Mouse (Mus musculus): Measurements from ENCODE around the gene Klhl35. TPM values are rescaled to one million over a fixed set of nuclear protein-coding genes. Genes with fewer than 3 reads are reported as not detected.

Gene Klhl35
- total RNA-seq, 2 experiments from 2014 or later, result 2.3 to 2.7 TPM

- TF ChIP-seq CTCF (IDR thresholded peaks at IDR 0.05), result no peak
- DNase-seq (ENCODE audit: extremely low spot score in 1 of 2, low spot score in 2 of 2), result no peak
- intact Hi-C loops (cut with DNase I), result no loop called here
- Histone ChIP-seq H3K4me3 (no peak overlapping the region), H3K27ac (no peak overlapping the region)
Observed at GRCm38 (mm10) chr7:99475562-99475911, 9.7 kb downstream of the Klhl35 start.

DNA sequence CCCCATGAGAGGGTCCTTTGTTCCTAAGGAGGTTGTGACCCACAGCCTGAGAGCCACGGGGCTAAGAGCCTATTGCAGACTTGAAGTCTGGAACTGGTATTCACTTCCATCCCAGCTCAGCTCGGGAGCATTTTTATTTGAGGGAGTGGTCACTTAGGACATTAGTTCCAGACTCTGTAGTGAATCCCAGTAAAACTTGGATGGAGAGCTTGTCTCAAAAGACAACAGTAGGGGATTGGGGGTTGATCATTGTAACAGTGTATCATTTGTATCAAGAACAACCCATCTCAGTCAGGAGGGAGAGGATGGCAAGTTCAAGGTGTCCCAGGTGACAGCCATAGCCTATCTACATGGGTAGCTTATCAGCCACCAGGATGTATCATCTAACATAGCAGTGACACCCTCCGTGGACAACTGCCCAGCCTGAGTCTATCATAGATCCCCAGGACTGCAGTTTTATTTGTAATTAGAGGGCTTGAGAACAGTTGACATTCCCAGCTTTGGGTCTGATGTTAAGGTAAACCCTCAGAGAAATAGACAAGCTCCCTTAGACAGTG is 10.8 kb downstream of the Klhl35 start:
- H3K27ac ChIP-seq, result no peak overlapping the region
- DNase-seq (ENCODE audit: extremely low spot score in 1 of 2, low spot score in 2 of 2), result no peak
- TF ChIP-seq CTCF (IDR thresholded peaks at IDR 0.05), result no peak
- H3K4me3 ChIP-seq, result no peak overlapping the region
- intact Hi-C loops (cut with DNase I), result no loop called here

DNA sequence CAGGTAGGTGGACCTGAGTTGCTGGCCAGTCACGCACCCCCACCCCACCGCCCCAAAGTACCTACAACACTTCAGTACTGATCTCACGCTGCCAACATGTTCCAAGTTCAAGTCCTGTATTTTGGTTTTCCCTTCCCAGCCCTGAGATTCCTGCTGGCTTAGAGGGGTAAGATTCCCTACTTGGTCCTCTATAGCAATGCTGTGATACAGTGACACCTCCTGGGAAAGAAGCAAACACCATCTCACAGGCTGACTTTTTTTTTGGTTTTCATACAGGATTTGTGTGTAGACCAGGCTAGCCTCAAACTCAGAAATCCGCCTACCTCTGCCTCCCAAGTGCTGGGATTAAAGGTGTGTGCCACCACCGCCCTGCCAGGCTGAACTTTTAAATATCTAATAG is 11.4 kb downstream of the Klhl35 start:
- intact Hi-C loops (cut with DNase I), result no loop called here
- Histone ChIP-seq H3K4me3 (no peak overlapping the region), H3K27ac (no peak overlapping the region)
- DNase-seq (ENCODE audit: extremely low spot score in 1 of 2, low spot score in 2 of 2), result no peak
- peak; percentile 9 for TF ChIP-seq CTCF (IDR thresholded peaks at IDR 0.05)

DNA sequence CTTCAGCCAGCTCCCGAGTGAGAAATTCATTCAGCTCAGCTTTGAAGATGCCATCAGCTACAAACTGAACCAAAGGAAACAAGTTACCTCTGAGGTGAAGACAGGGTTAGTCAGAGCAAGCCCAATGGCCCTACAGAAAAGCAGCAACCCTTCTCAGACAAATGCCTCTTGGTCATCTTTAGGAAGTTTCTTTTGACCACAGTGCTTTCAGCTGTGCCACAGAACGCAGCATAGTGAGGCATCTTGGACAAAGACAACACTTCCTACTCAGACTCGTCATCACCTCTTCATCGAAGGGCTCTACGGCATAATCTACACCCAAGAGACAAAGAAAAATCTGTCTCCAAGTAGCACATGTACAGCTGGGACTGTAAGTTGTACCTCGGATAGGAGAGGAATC is 16.8 kb downstream of the Klhl35 start:
- intact Hi-C loops (cut with DNase I), result loop anchor here (10.0 kb wide), 1 partner anchor 372 kb away; the partner anchor contains the start of gene Xrra1
- TF ChIP-seq CTCF (IDR thresholded peaks at IDR 0.05), result no peak
- peak overlapping the region; percentile 87; the same call in 1 of the 2 replicates for H3K27ac ChIP-seq
- no peak for DNase-seq (ENCODE audit: extremely low spot score in 1 of 2, low spot score in 2 of 2)
- H3K4me3 ChIP-seq, result peak overlapping the region; percentile 66

- H3K27ac ChIP-seq, result peak within 1 kb of the TSS; percentile 87
- TF ChIP-seq CTCF (IDR thresholded peaks at IDR 0.05), result no peak
- intact Hi-C loops (cut with DNase I), result loop anchor here (10.0 kb wide), 1 partner anchor 371 kb away; the partner anchor contains the start of gene Xrra1
Observed at GRCm38 (mm10) chr7:99483271-99483923, 17.6 kb downstream of the Klhl35 start, which contains the start of gene Rps3. Rps3 (minus strand) TSS chr7:99483738.

GRCm38 (mm10) chr7:99483924-99484319 is 18.1 kb downstream of the Klhl35 start:
- Histone ChIP-seq H3K27ac (peak overlapping the region; percentile 62), H3K4me3 (peak overlapping the region; percentile 9; the same call in 1 of the 2 replicates)
- no peak for DNase-seq (ENCODE audit: extremely low spot score in 1 of 2, low spot score in 2 of 2)
- intact Hi-C loops (cut with DNase I), result loop anchor here (10.0 kb wide), 1 partner anchor 371 kb away; the partner anchor contains the start of gene Xrra1
- no peak for TF ChIP-seq CTCF (IDR thresholded peaks at IDR 0.05)

More at GRCm38 (mm10) chr7:99483271-99483923, 17.6 kb downstream of the Klhl35 start, which contains the start of gene Rps3:
- H3K4me3 ChIP-seq, result peak within 1 kb of the TSS; percentile 66
- peak; percentile 92 to 94 for DNase-seq (ENCODE audit: extremely low spot score in 1 of 2, low spot score in 2 of 2)

- Histone ChIP-seq H3K4me3 (no peak overlapping the region), H3K27ac (no peak overlapping the region)
- intact Hi-C loops (cut with DNase I), result loop anchor here (10.0 kb wide), 1 partner anchor 370 kb away; the partner anchor contains the start of gene Xrra1
- DNase-seq (ENCODE audit: extremely low spot score in 1 of 2, low spot score in 2 of 2), result no peak
- TF ChIP-seq CTCF (IDR thresholded peaks at IDR 0.05), result no peak
Observed at GRCm38 (mm10) chr7:99484679-99485078, 18.9 kb downstream of the Klhl35 start.

GRCm38 (mm10) chr7:99489708-99490107 is 23.9 kb downstream of the Klhl35 start:
- Histone ChIP-seq H3K27ac (no peak overlapping the region), H3K4me3 (no peak overlapping the region)
- no peak for DNase-seq (ENCODE audit: extremely low spot score in 1 of 2, low spot score in 2 of 2)
- intact Hi-C loops (cut with DNase I), result loop anchor here (10.0 kb wide), 1 partner anchor 365 kb away; the partner anchor contains the start of gene Xrra1
- TF ChIP-seq CTCF (IDR thresholded peaks at IDR 0.05), result no peak

- no peak for DNase-seq (ENCODE audit: extremely low spot score in 1 of 2, low spot score in 2 of 2)
- no peak overlapping the region for H3K4me3 ChIP-seq
Observed at GRCm38 (mm10) chr7:99499128-99499527, 33.3 kb downstream of the Klhl35 start.

GRCm38 (mm10) chr7:99500201-99500600 is 34.4 kb downstream of the Klhl35 start:
- Histone ChIP-seq H3K27ac (no peak overlapping the region), H3K4me3 (no peak overlapping the region)
- intact Hi-C loops (cut with DNase I), result loop anchor here (1.0 kb wide), 2 partner anchors 56 to 90 kb away; no protein-coding TSS in a partner anchor
- peak; percentile 96 for TF ChIP-seq CTCF (IDR thresholded peaks at IDR 0.05)
- DNase-seq (ENCODE audit: extremely low spot score in 1 of 2, low spot score in 2 of 2), result peak; percentile 80 to 85

More at GRCm38 (mm10) chr7:99499128-99499527, 33.3 kb downstream of the Klhl35 start:
- no peak for TF ChIP-seq CTCF (IDR thresholded peaks at IDR 0.05)
- intact Hi-C loops (cut with DNase I), result loop anchor here (5.0 kb wide), 3 partner anchors 208 to 378 kb away; no protein-coding TSS in a partner anchor
- H3K27ac ChIP-seq, result no peak overlapping the region

DNA sequence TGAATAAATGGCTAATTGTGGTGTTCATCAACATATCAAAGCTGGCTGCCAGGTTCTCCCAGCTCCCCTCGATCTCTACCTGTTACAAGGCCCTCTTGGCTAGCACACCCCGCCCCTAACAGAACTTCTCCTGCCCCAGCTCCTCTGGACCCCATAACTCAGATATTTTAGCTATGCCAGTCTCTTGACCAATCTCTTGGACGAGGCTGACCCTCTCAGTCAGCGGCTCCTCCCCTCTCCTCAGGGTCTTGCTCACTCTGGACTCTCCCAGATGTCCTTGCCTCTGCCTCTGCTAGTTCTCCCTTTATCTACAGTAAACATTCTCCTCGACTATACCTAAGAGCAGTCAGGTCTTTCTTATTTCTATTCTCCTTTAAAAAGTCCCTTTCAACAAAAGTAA is 34.9 kb downstream of the Klhl35 start:
- intact Hi-C loops (cut with DNase I), result loop anchor here (1.0 kb wide), 2 partner anchors 56 to 90 kb away; no protein-coding TSS in a partner anchor
- no peak for DNase-seq (ENCODE audit: extremely low spot score in 1 of 2, low spot score in 2 of 2)
- Histone ChIP-seq H3K27ac (no peak overlapping the region), H3K4me3 (no peak overlapping the region)
- TF ChIP-seq CTCF (IDR thresholded peaks at IDR 0.05), result no peak

- DNase-seq (ENCODE audit: extremely low spot score in 1 of 2, low spot score in 2 of 2), result no peak
- no peak for TF ChIP-seq CTCF (IDR thresholded peaks at IDR 0.05)
- intact Hi-C loops (cut with DNase I), result no loop called here
Observed at GRCm38 (mm10) chr7:99501148-99501547, 35.3 kb downstream of the Klhl35 start.

More at GRCm38 (mm10) chr7:99501148-99501547, 35.3 kb downstream of the Klhl35 start:
- H3K4me3 ChIP-seq, result no peak overlapping the region
- no peak overlapping the region for H3K27ac ChIP-seq
